Mouse (Mus musculus) CH12.LX (cell line): ENCODE results near the gene Lrrc39. TPM values are rescaled to one million over a fixed set of nuclear protein-coding genes. Genes with fewer than 3 reads are reported as not detected.

Experiments used
- DNase-seq: peaks from one replicate; pipeline ENCODE4 v3.0.0-alpha.2; 2013; ENCODE audit errors: extremely low read depth
- H3K27ac ChIP-seq: 2 replicates; pipeline ENCODE4 v1.5.1; 2012; ENCODE audit warnings: low read depth, mild to moderate bottlenecking, control low read depth, moderate library complexity; ENCODE audit not compliant: insufficient read depth
- H3K27me3 ChIP-seq: replicated peaks from 2 replicates; pipeline ENCODE3; 2012; ENCODE audit warnings: inconsistent platforms
- H3K36me3 ChIP-seq, 2 experiments: replicated peaks in 1 of 2; 2 replicates each; pipeline versions ENCODE3 to v1.6.1; 2012; ENCODE audit warnings: inconsistent platforms in 1 of 2, low read length in 1 of 2, mild to moderate bottlenecking in 1 of 2, mixed read lengths in 1 of 2, moderate library complexity in 1 of 2; ENCODE audit not compliant: control insufficient read depth in 1 of 2, insufficient read depth in 1 of 2
- H3K4me1 ChIP-seq, 2 experiments: 2 replicates each; pipeline ENCODE4 v1.6.1; 2012; ENCODE audit warnings: inconsistent platforms in 1 of 2, moderate library complexity in 1 of 2; ENCODE audit not compliant: insufficient read depth in 2 of 2, control insufficient read depth in 1 of 2
- H3K4me2 ChIP-seq: 2 replicates; pipeline ENCODE4 v1.6.1; 2012; ENCODE audit warnings: low read depth, mild to moderate bottlenecking, control low read depth; ENCODE audit not compliant: poor library complexity, insufficient read depth, severe bottlenecking
- H3K4me3 ChIP-seq, 3 experiments: fragments of 150-350 bp in 1 of 3; sonication (generic) in 1 of 3; replicated peaks in 1 of 3; 2 replicates each; pipeline versions ENCODE3 to v1.5.1; 2011 to 2012; ENCODE audit warnings: low read depth in 2 of 3, low read length in 2 of 3, mild to moderate bottlenecking in 2 of 3, moderate library complexity in 2 of 3, control low read depth in 1 of 3, improper control_type of control experiment in 1 of 3, inconsistent platforms in 1 of 3, mixed read lengths in 1 of 3; ENCODE audit not compliant: poor library complexity in 1 of 3
- H3K79me2 ChIP-seq: replicated peaks from 2 replicates; pipeline ENCODE4 v1.6.1; 2012; ENCODE audit warnings: mild to moderate bottlenecking, moderate library complexity; ENCODE audit not compliant: control insufficient read depth, poor library complexity, insufficient read depth, severe bottlenecking; ENCODE audit errors: extremely low read depth
- H3K9ac ChIP-seq: 2 replicates; pipeline ENCODE4 v1.6.1; 2012; ENCODE audit warnings: low read depth, mild to moderate bottlenecking, control low read depth, moderate library complexity; ENCODE audit not compliant: insufficient read depth
- H3K9me3 ChIP-seq: replicated peaks from 2 replicates; pipeline ENCODE3; 2012; ENCODE audit warnings: low read length, inconsistent platforms, mixed read lengths
- BHLHE40 ChIP-seq: IDR thresholded peaks from 2 replicates; pipeline ENCODE4 v1.6.1; 2011; ENCODE audit warnings: mild to moderate bottlenecking, low read depth, low read length, improper control_type of control experiment
- CTCF ChIP-seq, 2 experiments: IDR thresholded peaks in 1 of 2; conservative IDR thresholded peaks in 1 of 2; 2 replicates each; pipeline ENCODE4 v1.5.1; 2011 to 2012; ENCODE audit warnings: low read depth in 2 of 2, low read length in 2 of 2, improper control_type of control experiment in 1 of 2, inconsistent platforms in 1 of 2, mild to moderate bottlenecking in 1 of 2, moderate library complexity in 1 of 2
- ELF1 ChIP-seq: IDR thresholded peaks from 2 replicates; pipeline ENCODE4 v1.6.1; 2014; ENCODE audit warnings: low read depth, mild to moderate bottlenecking, inconsistent platforms, low read length, improper control_type of control experiment
- ETS1 ChIP-seq: conservative IDR thresholded peaks from 2 replicates; pipeline ENCODE4 v1.6.1; 2012; ENCODE audit warnings: low read depth, mild to moderate bottlenecking, inconsistent platforms, low read length, improper control_type of control experiment, moderate library complexity
- HCFC1 ChIP-seq: IDR thresholded peaks from 2 replicates; pipeline ENCODE4 v1.6.1; 2012; ENCODE audit warnings: low read depth, mild to moderate bottlenecking, inconsistent platforms, low read length, improper control_type of control experiment
- IRF4 ChIP-seq: IDR thresholded peaks from 2 replicates; pipeline ENCODE4 v1.6.1; 2014; ENCODE audit warnings: low read depth, mild to moderate bottlenecking, inconsistent platforms, low read length, improper control_type of control experiment
- MAX ChIP-seq: IDR thresholded peaks from 2 replicates; pipeline ENCODE4 v1.6.1; 2011; ENCODE audit warnings: low read length, improper control_type of control experiment
- MAZ ChIP-seq: IDR thresholded peaks from 2 replicates; pipeline ENCODE4 v1.6.1; 2012; ENCODE audit warnings: low read depth, mild to moderate bottlenecking, inconsistent platforms, low read length, improper control_type of control experiment, moderate library complexity
- MEF2A ChIP-seq: IDR thresholded peaks from 2 replicates; pipeline ENCODE4 v1.6.1; 2014; ENCODE audit warnings: low read depth, mild to moderate bottlenecking, inconsistent platforms, low read length, improper control_type of control experiment, borderline replicate concordance
- MXI1 ChIP-seq: IDR thresholded peaks from 2 replicates; pipeline ENCODE4 v1.6.1; 2011; ENCODE audit warnings: mild to moderate bottlenecking, low read depth, low read length, improper control_type of control experiment
- NRF1 ChIP-seq: IDR thresholded peaks from 2 replicates; pipeline ENCODE4 v1.6.1; 2014; ENCODE audit warnings: low read depth, mild to moderate bottlenecking, inconsistent platforms, low read length, improper control_type of control experiment, moderate library complexity
- PAX5 ChIP-seq: IDR thresholded peaks from 2 replicates; pipeline ENCODE4 v1.6.1; 2012; ENCODE audit warnings: low read length, inconsistent platforms, mixed read lengths
- POLR2A ChIP-seq: IDR thresholded peaks from 2 replicates; pipeline ENCODE4 v1.6.1; 2011; ENCODE audit warnings: low read depth, mild to moderate bottlenecking, improper control_type of control experiment, low read length
- RAD21 ChIP-seq: IDR thresholded peaks from 2 replicates; pipeline ENCODE4 v1.6.1; 2011; ENCODE audit warnings: low read depth, mild to moderate bottlenecking, low read length, improper control_type of control experiment, moderate library complexity
- SMC3 ChIP-seq: IDR thresholded peaks from 2 replicates; pipeline ENCODE4 v1.6.1; 2011; ENCODE audit warnings: low read depth, low read length, improper control_type of control experiment
- TBP ChIP-seq: conservative IDR thresholded peaks from 2 replicates; pipeline ENCODE4 v1.6.1; 2011; ENCODE audit warnings: low read depth, low read length, improper control_type of control experiment
- UBTF ChIP-seq: IDR thresholded peaks from 2 replicates; pipeline ENCODE4 v1.6.1; 2012; ENCODE audit warnings: low read depth, mild to moderate bottlenecking, inconsistent platforms, low read length, improper control_type of control experiment, moderate library complexity
- USF1 ChIP-seq: IDR thresholded peaks from 2 replicates; pipeline ENCODE4 v1.6.1; 2014; ENCODE audit warnings: low read depth, mild to moderate bottlenecking, inconsistent platforms, low read length, improper control_type of control experiment
- USF2 ChIP-seq: conservative IDR thresholded peaks from 2 replicates; pipeline ENCODE4 v1.6.1; 2011; ENCODE audit warnings: low read depth, low read length, improper control_type of control experiment
- ZC3H11A ChIP-seq: IDR thresholded peaks from 2 replicates; pipeline ENCODE4 v1.6.1; 2012; ENCODE audit warnings: low read depth, mild to moderate bottlenecking, inconsistent platforms, low read length, improper control_type of control experiment
- ZKSCAN1 ChIP-seq: IDR thresholded peaks from 2 replicates; pipeline ENCODE4 v1.6.1; 2012; ENCODE audit warnings: low read depth, inconsistent platforms, low read length, improper control_type of control experiment, borderline replicate concordance
- ZNF384 ChIP-seq: IDR thresholded peaks from 2 replicates; pipeline ENCODE4 v1.6.1; 2012; ENCODE audit warnings: low read depth, low read length, improper control_type of control experiment, inconsistent platforms
- dilution Hi-C: fragments of 300-500 bp; cut with MboI; formaldehyde crosslinking; loops from 2 replicates; pipeline ENCODE4 v1.14.3; 2020; ENCODE audit warnings: low sequenced_read_pairs; ENCODE audit not compliant: extremely low pct_unique_long_range_greater_than_20kb, extremely low pct_ligation_motif_present
- in situ Hi-C: fragments of 300-500 bp; cut with MboI; formaldehyde crosslinking; loops from 3 replicates; pipeline ENCODE4 v1.14.3; 2019; ENCODE audit warnings: low sequenced_read_pairs, low pct_ligation_motif_present, low pct_unique_long_range_greater_than_20kb, mixed read lengths
- polyA plus RNA-seq: library from polyadenylated mRNA; unstranded; fragments of >175 nt; gene quantifications from 2 replicates; pipeline ENCODE4 v1.2.1, GENCODE M21; 2012; ENCODE audit warnings: low read depth; ENCODE audit not compliant: insufficient read length
- total RNA-seq, 2 experiments: library from RNA; depleted of rRNA; stranded (reverse); fragments of 300-350 nt in 1 of 2; fragments of >200 nt in 1 of 2; gene quantifications; 2 replicates each; pipeline ENCODE4 v1.2.3; 2012 to 2014

Gene Lrrc39
- total RNA-seq (2012; rRNA removed) (0.38 and 0.42 TPM in 2 replicates), total RNA-seq (2014; rRNA removed) (not detected in 2 replicates), polyA plus RNA-seq (0.69 and 0.74 TPM in 2 replicates)

DNA sequence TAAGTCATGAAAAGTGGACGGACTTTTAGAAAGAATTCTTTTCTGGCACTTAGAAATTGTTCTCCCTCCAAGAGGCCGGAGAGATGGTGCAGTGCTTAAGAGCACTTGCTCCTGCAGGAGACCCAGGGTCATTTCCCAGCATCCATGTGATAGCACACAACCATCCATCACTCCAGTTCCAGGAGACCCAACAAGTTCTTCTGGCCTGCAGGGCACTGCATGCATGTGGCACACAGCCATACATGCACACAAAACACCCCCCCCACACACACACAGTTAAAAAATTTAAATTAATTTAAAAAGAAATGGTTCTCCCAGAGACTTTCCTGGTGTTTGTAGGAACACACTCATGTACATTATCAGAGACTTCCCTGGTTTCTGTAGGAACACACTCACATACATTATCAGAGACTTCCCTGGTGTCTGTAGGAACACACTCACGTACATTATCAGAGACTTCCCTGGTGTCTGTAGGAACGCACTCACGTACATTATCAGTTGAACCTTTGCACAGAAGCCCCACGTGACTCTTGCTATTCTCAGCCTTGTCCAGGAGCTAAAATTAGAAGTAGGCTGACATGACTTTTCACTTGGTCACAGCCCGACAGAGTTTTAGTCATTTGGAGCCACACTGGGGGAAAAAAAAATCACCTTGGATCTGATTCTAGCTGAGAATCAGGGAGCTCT is at the start of gene Lrrc39:
Gene Lrrc39 (plus strand): TSS at position 566 of the 687 bp plus-strand sequence.
- Histone ChIP-seq H3K27me3 (no peaks in the 10 kb centered on the region), H3K9me3 (peaks cover 4% of the 10 kb centered on the region)
- DNase-seq, result peak; percentile 12
- no peak for TF ChIP-seq ELF1
- peak; percentile 59 for TF ChIP-seq USF1
- peak; percentile 47 for TF ChIP-seq USF2
- TF ChIP-seq MEF2A, result peak; percentile 74; the same call in 1 of the 2 replicates
- TF ChIP-seq ZNF384, result 0 out of 2 replicates have a peak, but pooled peaks have one; percentile 18
- TF ChIP-seq NRF1, result no peak
- TF ChIP-seq BHLHE40, result peak; percentile 71
- TF ChIP-seq MAX, result 0 out of 2 replicates have a peak, but pooled peaks have one; percentile 59
- TF ChIP-seq, all 38 proteins: peak for 6
- in situ Hi-C loops, result no loop called here
- Histone ChIP-seq H3K4me1 (peaks cover 0 to 6% of the 10 kb centered on the region in 2 experiments; a peak in 2 of 4 replicates), H3K9ac (no peak within 1 kb of the TSS), H3K27ac (no peak within 1 kb of the TSS), H3K36me3 (no peaks in the 10 kb centered on the region), H3K4me3 (no peak within 1 kb of the TSS), H3K4me2 (peak within 1 kb of the TSS; percentile 46; the same call in 1 of the 2 replicates), H3K79me2 (no peaks in the 10 kb centered on the region)
- dilution Hi-C loops, result no loop called here

DNA sequence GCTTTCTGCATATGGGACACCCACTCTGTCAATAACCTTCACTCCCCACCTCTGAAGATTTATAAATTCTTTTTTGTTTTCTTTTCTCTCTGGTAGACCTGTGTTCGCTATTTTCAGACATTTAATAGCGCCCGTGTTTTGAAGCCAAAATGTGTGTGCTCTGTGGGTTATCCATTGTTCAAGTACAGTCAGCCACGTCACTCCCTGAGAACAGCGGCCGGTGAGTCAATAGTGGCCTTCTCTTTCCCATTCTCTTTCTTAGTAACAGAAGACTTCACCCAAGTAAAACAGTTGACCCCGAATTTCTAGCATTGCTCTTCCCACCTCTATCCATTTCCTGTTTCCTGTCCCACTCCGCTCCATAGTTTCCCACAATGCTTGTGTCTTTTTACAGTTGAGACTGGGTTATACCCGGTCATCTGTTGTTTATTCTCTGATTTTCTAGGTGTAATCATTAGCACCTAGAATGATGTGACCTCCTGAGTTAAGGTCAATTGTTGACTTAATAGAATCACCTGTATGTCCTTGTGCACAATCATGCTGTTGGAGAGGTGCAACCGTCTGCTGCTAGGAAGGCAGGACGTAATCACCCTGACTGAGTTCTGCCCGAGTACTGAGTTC is 42.5 kb upstream of the Lrrc39 start:
- no peak overlapping the region for H3K9ac ChIP-seq
- no peak overlapping the region for H3K4me3 ChIP-seq
- H3K79me2 ChIP-seq, result peaks cover 5% of the 10 kb centered on the region; the same call in 1 of the 2 replicates
- no peaks in the 10 kb centered on the region for H3K27me3 ChIP-seq
- TF ChIP-seq HCFC1 (no peak), CTCF (conservative IDR thresholded peaks at IDR 0.05 in 1 of 2, IDR thresholded peaks at IDR 0.05 in 1 of 2; ENCODE audit: low read depth in 2 of 2, low read length in 2 of 2) (no peak), MAZ (no peak), RAD21 (no peak), ZC3H11A (no peak), TBP (no peak), POLR2A (no peak), IRF4 (no peak), UBTF (no peak), PAX5 (no peak), MAX (no peak), ZKSCAN1 (no peak), ZNF384 (no peak), NRF1 (no peak), USF2 (no peak), ELF1 (no peak), ETS1 (no peak), MXI1 (no peak), SMC3 (no peak)
- no peak overlapping the region for H3K27ac ChIP-seq
- H3K4me2 ChIP-seq, result no peak overlapping the region
- peaks cover 0 to 17% of the 10 kb centered on the region in 2 experiments; a peak in 2 of 4 replicates for H3K4me1 ChIP-seq
- DNase-seq, result no peak
- no peaks in the 10 kb centered on the region for H3K9me3 ChIP-seq
- peaks cover 18 to 60% of the 10 kb centered on the region in 2 experiments for H3K36me3 ChIP-seq
- dilution Hi-C loops (no loop called here), in situ Hi-C loops (loop anchor here (25.0 kb wide), 1 partner anchor 217 kb away; no protein-coding TSS in a partner anchor)
